Mouse (Mus musculus): Measurements from ENCODE around the gene Ralgps1. TPM values are rescaled to one million over a fixed set of nuclear protein-coding genes. Genes with fewer than 3 reads are reported as not detected.
A peak's percentile ranks its signal among the peaks of the same experiment; 100 is the strongest.

Gene Ralgps1
- total RNA-seq, 4 experiments from 2014 or later = 4.2 to 12.7 (median 8.0) TPM

- no peak for DNase-seq
These were observed 198.2 kb downstream of the Ralgps1 start for GRCm38 (mm10) chr2:33173126-33173525.

- no peak for DNase-seq
These were observed 200.3 kb downstream of the Ralgps1 start for GRCm38 (mm10) chr2:33170777-33171565.

- no peak for DNase-seq
These were observed 201.8 kb downstream of the Ralgps1 start for GRCm38 (mm10) chr2:33169445-33169844.

- DNase-seq = no peak
These were observed 204.2 kb downstream of the Ralgps1 start for GRCm38 (mm10) chr2:33167060-33167459.

GRCm38 (mm10) chr2:33165710-33166374 lies 205.4 kb downstream of the Ralgps1 start:
- no peak for DNase-seq

- no peak for DNase-seq
These were observed 206.1 kb downstream of the Ralgps1 start for GRCm38 (mm10) chr2:33165229-33165628.

- no peak for DNase-seq
These were observed 206.6 kb downstream of the Ralgps1 start for GRCm38 (mm10) chr2:33164646-33165045.

GRCm38 (mm10) chr2:33162126-33162525 lies 209.2 kb downstream of the Ralgps1 start:
- no peak for DNase-seq

GRCm38 (mm10) chr2:33160326-33160973 lies 210.8 kb downstream of the Ralgps1 start:
- no peak for DNase-seq

GRCm38 (mm10) chr2:33159593-33159992 lies 211.7 kb downstream of the Ralgps1 start:
- DNase-seq = no peak

- no peak for DNase-seq
These were observed 212.4 kb downstream of the Ralgps1 start for GRCm38 (mm10) chr2:33158895-33159294.

GRCm38 (mm10) chr2:33156283-33156781 lies 215.0 kb downstream of the Ralgps1 start:
- DNase-seq = no peak

GRCm38 (mm10) chr2:33154751-33155372 lies 216.4 kb downstream of the Ralgps1 start:
- DNase-seq = peak; percentile 51

GRCm38 (mm10) chr2:33146994-33147393 lies 224.3 kb downstream of the Ralgps1 start:
- no peak for DNase-seq

- no peak for DNase-seq
These were observed 228.0 kb downstream of the Ralgps1 start for GRCm38 (mm10) chr2:33143292-33143691.

- DNase-seq = no peak
These were observed 232.8 kb downstream of the Ralgps1 start for GRCm38 (mm10) chr2:33138491-33138890.

- no peak for DNase-seq
These were observed 233.6 kb downstream of the Ralgps1 start for GRCm38 (mm10) chr2:33137731-33138130.

- DNase-seq = no peak
These were observed 234.0 kb downstream of the Ralgps1 start for GRCm38 (mm10) chr2:33137244-33137643.

GRCm38 (mm10) chr2:33136366-33136765 lies 234.9 kb downstream of the Ralgps1 start:
- no peak for DNase-seq

- DNase-seq = no peak
These were observed 236.4 kb downstream of the Ralgps1 start for GRCm38 (mm10) chr2:33134766-33135490.

GRCm38 (mm10) chr2:33132306-33132705 lies 239.0 kb downstream of the Ralgps1 start:
- DNase-seq = no peak

- peak; percentile 68 for DNase-seq
These were observed 239.7 kb downstream of the Ralgps1 start, which contains the start of gene Garnl3 for GRCm38 (mm10) chr2:33131500-33132092. Garnl3 (minus strand) TSS chr2:33131654.

All from adrenal gland, adult 8-10 months (tissue).